Mouse (Mus musculus): ENCODE measurements around the gene Axl. TPM values are rescaled to one million over a fixed set of nuclear protein-coding genes. Genes with fewer than 3 reads are reported as not detected.
"Not testable (repeated sequence)": the region's sequence is repeated elsewhere in the genome, so short reads cannot be mapped to it uniquely, and the experiment has no call there.

Axl gene
- total RNA-seq, 2 experiments from 2014 or later = 0.68 to 0.70 TPM

- no peak for ATAC-seq (replicated peaks; ENCODE audit: low FRiP score, low TSS enrichment, poor library complexity, severe bottlenecking)
These were observed 10.9 kb upstream of the Axl start for GRCm38 (mm10) chr7:25799369-25799768.

- ATAC-seq (replicated peaks; ENCODE audit: low FRiP score, low TSS enrichment, poor library complexity, severe bottlenecking) = no peak
These were observed 10.0 kb upstream of the Axl start for GRCm38 (mm10) chr7:25798540-25798939.

GRCm38 (mm10) chr7:25794775-25795174 is 6.3 kb upstream of the Axl start:
- ATAC-seq (replicated peaks; ENCODE audit: low FRiP score, low TSS enrichment, poor library complexity, severe bottlenecking) = no peak

- ATAC-seq (replicated peaks; ENCODE audit: low FRiP score, low TSS enrichment, poor library complexity, severe bottlenecking) = no peak
These were observed 5.2 kb upstream of the Axl start for GRCm38 (mm10) chr7:25793679-25794078.

- ATAC-seq (replicated peaks; ENCODE audit: low FRiP score, low TSS enrichment, poor library complexity, severe bottlenecking) = not testable (repeated sequence)
These were observed 4.5 kb upstream of the Axl start for GRCm38 (mm10) chr7:25792966-25793365.

- peak; percentile 25; the same call in 1 of the 2 replicates for ATAC-seq (replicated peaks; ENCODE audit: low FRiP score, low TSS enrichment, poor library complexity, severe bottlenecking)
These were observed 2.1 kb upstream of the Axl start for GRCm38 (mm10) chr7:25790615-25791014.

- no peak for ATAC-seq (replicated peaks; ENCODE audit: low FRiP score, low TSS enrichment, poor library complexity, severe bottlenecking)
These were observed 580 bp upstream of the Axl start for GRCm38 (mm10) chr7:25789129-25789440.

- ATAC-seq (replicated peaks; ENCODE audit: low FRiP score, low TSS enrichment, poor library complexity, severe bottlenecking) = no peak
These were observed 867 bp downstream of the Axl start for GRCm38 (mm10) chr7:25787456-25788219.

GRCm38 (mm10) chr7:25786974-25787373 is 1.5 kb downstream of the Axl start:
- ATAC-seq (replicated peaks; ENCODE audit: low FRiP score, low TSS enrichment, poor library complexity, severe bottlenecking) = no peak

GRCm38 (mm10) chr7:25785752-25786151 is 2.8 kb downstream of the Axl start:
- no peak for ATAC-seq (replicated peaks; ENCODE audit: low FRiP score, low TSS enrichment, poor library complexity, severe bottlenecking)

GRCm38 (mm10) chr7:25784808-25785207 is 3.7 kb downstream of the Axl start:
- ATAC-seq (replicated peaks; ENCODE audit: low FRiP score, low TSS enrichment, poor library complexity, severe bottlenecking) = no peak

- ATAC-seq (replicated peaks; ENCODE audit: low FRiP score, low TSS enrichment, poor library complexity, severe bottlenecking) = no peak
These were observed 4.8 kb downstream of the Axl start for GRCm38 (mm10) chr7:25783746-25784145.

GRCm38 (mm10) chr7:25782744-25783143 is 5.8 kb downstream of the Axl start:
- ATAC-seq (replicated peaks; ENCODE audit: low FRiP score, low TSS enrichment, poor library complexity, severe bottlenecking) = 0 out of 2 replicates have a peak, but pooled peaks have one; percentile 12

GRCm38 (mm10) chr7:25781937-25782610 is 6.4 kb downstream of the Axl start:
- 0 out of 2 replicates have a peak, but pooled peaks have one; percentile 27 for ATAC-seq (replicated peaks; ENCODE audit: low FRiP score, low TSS enrichment, poor library complexity, severe bottlenecking)

GRCm38 (mm10) chr7:25781321-25781936 is 7.1 kb downstream of the Axl start:
- no peak; the same call in 1 of the 2 replicates for ATAC-seq (replicated peaks; ENCODE audit: low FRiP score, low TSS enrichment, poor library complexity, severe bottlenecking)

GRCm38 (mm10) chr7:25780753-25781152 is 7.8 kb downstream of the Axl start:
- ATAC-seq (replicated peaks; ENCODE audit: low FRiP score, low TSS enrichment, poor library complexity, severe bottlenecking) = peak; percentile 16; the same call in 1 of the 2 replicates

GRCm38 (mm10) chr7:25780021-25780420 is 8.5 kb downstream of the Axl start:
- no peak for ATAC-seq (replicated peaks; ENCODE audit: low FRiP score, low TSS enrichment, poor library complexity, severe bottlenecking)

GRCm38 (mm10) chr7:25768229-25768628 is 20.3 kb downstream of the Axl start:
- no peak for ATAC-seq (replicated peaks; ENCODE audit: low FRiP score, low TSS enrichment, poor library complexity, severe bottlenecking)

- no peak for ATAC-seq (replicated peaks; ENCODE audit: low FRiP score, low TSS enrichment, poor library complexity, severe bottlenecking)
These were observed 22.4 kb downstream of the Axl start for GRCm38 (mm10) chr7:25766108-25766507.

GRCm38 (mm10) chr7:25764221-25764620 is 24.3 kb downstream of the Axl start:
- no peak for ATAC-seq (replicated peaks; ENCODE audit: low FRiP score, low TSS enrichment, poor library complexity, severe bottlenecking)

GRCm38 (mm10) chr7:25763678-25764077 is 24.8 kb downstream of the Axl start:
- ATAC-seq (replicated peaks; ENCODE audit: low FRiP score, low TSS enrichment, poor library complexity, severe bottlenecking) = no peak
